Mouse (Mus musculus) forebrain, embryonic 11.5 days (tissue): ENCODE data around the gene Adamts4. TPM values are rescaled to one million over a fixed set of nuclear protein-coding genes. Genes with fewer than 3 reads are reported as not detected.

ENCODE experiments used
- ATAC-seq: fragments of 200-750 bp; cut with Nextera tagmentation; replicated peaks from 2 replicates; pipeline ENCODE4 v1.8.0; 2017; ENCODE audit warnings: moderate TSS enrichment; ENCODE audit not compliant: low FRiP score
- DNase-seq: peaks from one replicate; pipeline ENCODE4 v3.0.0-alpha.2; 2017; ENCODE audit warnings: low spot score
- H3K27ac ChIP-seq: fragments of 300-500 bp; sonication (generic); 2 replicates; pipeline ENCODE4 v1.5.1; 2014; ENCODE audit warnings: low read depth, low read length
- H3K27me3 ChIP-seq: fragments of 300-500 bp; sonication (generic); 2 replicates; pipeline ENCODE4 v1.6.1; 2014; ENCODE audit warnings: mild to moderate bottlenecking, low read length, mixed read lengths; ENCODE audit not compliant: control insufficient read depth, insufficient read depth
- H3K36me3 ChIP-seq: fragments of 300-500 bp; sonication (generic); 2 replicates; pipeline ENCODE4 v1.6.1; 2014; ENCODE audit warnings: mild to moderate bottlenecking, low read length, moderate library complexity, mixed read lengths; ENCODE audit not compliant: control insufficient read depth, insufficient read depth
- H3K4me1 ChIP-seq: fragments of 300-500 bp; sonication (generic); replicated peaks from 2 replicates; pipeline ENCODE4 v1.6.1; 2014; ENCODE audit warnings: low read length, mixed read lengths; ENCODE audit not compliant: control insufficient read depth, insufficient read depth
- H3K4me2 ChIP-seq: fragments of 300-500 bp; sonication (generic); 2 replicates; pipeline ENCODE4 v1.6.1; 2014; ENCODE audit warnings: low read depth, mild to moderate bottlenecking, low read length, moderate library complexity, mixed read lengths; ENCODE audit not compliant: severe bottlenecking
- H3K4me3 ChIP-seq: fragments of 300-500 bp; sonication (generic); 2 replicates; pipeline ENCODE4 v1.5.1; 2014; ENCODE audit warnings: low read depth, low read length
- H3K9ac ChIP-seq: fragments of 300-500 bp; sonication (generic); 2 replicates; pipeline ENCODE4 v1.6.1; 2014; ENCODE audit warnings: low read length
- H3K9me3 ChIP-seq: fragments of 300-500 bp; sonication (generic); 2 replicates; pipeline ENCODE4 v1.6.1; 2016; ENCODE audit warnings: low read length, mixed read lengths; ENCODE audit not compliant: control insufficient read depth
- WGBS: fragments of 180-500 bp; shearing (Covaris S2); extraction: QIAGEN DNeasy Blood & Tissue Kit; methylation state at CpG from one replicate; pipeline ENCODE4 v1.1.7; 2014; 5-methylcytosine and 5-hydroxymethylcytosine counted together
- polyA plus RNA-seq: library from polyadenylated mRNA; unstranded; fragments of >200 nt; fragmentation: Nextera tagmentation; extraction: Ambion mirVana; gene quantifications from 2 replicates; pipeline ENCODE4 v1.2.1, GENCODE M21; 2014

Adamts4 gene
- polyA plus RNA-seq, 1 experiment from 2014 or later = 7.1 TPM

DNA sequence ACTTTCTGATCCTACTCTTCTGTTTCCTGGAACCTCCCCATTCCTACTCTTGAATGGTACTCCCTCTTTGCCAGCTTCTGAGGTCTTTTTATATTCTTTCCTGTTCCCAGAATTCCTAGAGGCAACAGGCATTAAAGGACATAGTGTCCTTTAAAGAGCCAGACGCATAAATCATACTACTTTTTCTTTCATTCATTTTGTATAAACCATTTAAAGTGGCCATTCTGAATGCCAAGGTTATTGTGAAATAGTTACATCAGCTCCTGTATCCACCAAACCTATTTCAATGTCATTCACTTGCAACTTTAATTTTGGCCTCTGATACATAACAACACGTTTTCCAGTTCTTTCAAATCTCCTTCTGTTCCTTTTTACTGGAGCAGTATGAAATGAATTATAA is 59.1 kb downstream of the Adamts4 start:
- H3K27me3 ChIP-seq = no peaks in the 10 kb centered on the region
- no peak overlapping the region for H3K4me3 ChIP-seq
- H3K36me3 ChIP-seq = no peaks in the 10 kb centered on the region
- DNase-seq (no peak), ATAC-seq (no peak)
- H3K9ac ChIP-seq = no peak overlapping the region
- no peaks in the 10 kb centered on the region for H3K4me1 ChIP-seq
- H3K9me3 ChIP-seq = no peaks in the 10 kb centered on the region
- 71% methylated on average over 2 of the region's 2 CpGs for WGBS
- no peak overlapping the region for H3K27ac ChIP-seq
- no peak overlapping the region for H3K4me2 ChIP-seq

Other genes starting within 250 kb of the Adamts4 start
- gene Fcgr4, start 231.5 kb upstream of the Adamts4 start, polyA plus RNA-seq = 0.21 and 0.35 TPM in 2 replicates
- 4.3 TPM in 2 replicates for gene Fcgr3, start 185.5 kb upstream of the Adamts4 start, polyA plus RNA-seq
- gene Cfap126, start 136.5 kb upstream of the Adamts4 start, polyA plus RNA-seq = 1.5 and 2.9 TPM in 2 replicates
- gene Sdhc, start 99.8 kb upstream of the Adamts4 start, polyA plus RNA-seq = 272 and 277 TPM in 2 replicates
- gene Mpz, start 99.7 kb upstream of the Adamts4 start, polyA plus RNA-seq = 0.13 TPM in 1 of 2 replicates, not detected in the other
- gene Pcp4l1, start 54.2 kb upstream of the Adamts4 start, polyA plus RNA-seq = 7.3 and 8.2 TPM in 2 replicates
- gene Nr1i3, start 36.5 kb upstream of the Adamts4 start, polyA plus RNA-seq = 0.17 and 0.23 TPM in 2 replicates
- 31.6 and 39.2 TPM in 2 replicates for gene Tomm40l, start 27.9 kb upstream of the Adamts4 start, polyA plus RNA-seq
- 1.6 and 1.9 TPM in 2 replicates for gene Apoa2, start 25.4 kb upstream of the Adamts4 start, polyA plus RNA-seq
- gene Fcer1g, start 16.1 kb upstream of the Adamts4 start, polyA plus RNA-seq = 18.4 and 18.6 TPM in 2 replicates
- gene Ndufs2, start 967 bp downstream of the Adamts4 start, polyA plus RNA-seq = 257 and 264 TPM in 2 replicates
- gene B4galt3, start 19.9 kb downstream of the Adamts4 start, polyA plus RNA-seq = 72.3 and 75.5 TPM in 2 replicates
- 66.3 and 67.6 TPM in 2 replicates for gene Ppox, start 30.8 kb downstream of the Adamts4 start, polyA plus RNA-seq
- gene Usp21, start 37.6 kb downstream of the Adamts4 start, polyA plus RNA-seq = 110 and 114 TPM in 2 replicates
- 92.4 and 97.5 TPM in 2 replicates for gene Ufc1, start 44.6 kb downstream of the Adamts4 start, polyA plus RNA-seq
- 46.5 and 46.7 TPM in 2 replicates for gene Dedd, start 78.7 kb downstream of the Adamts4 start, polyA plus RNA-seq
- 31.7 and 35.6 TPM in 2 replicates for gene Nit1, start 95.2 kb downstream of the Adamts4 start, polyA plus RNA-seq
- 58.4 and 65.7 TPM in 2 replicates for gene Pfdn2, start 95.2 kb downstream of the Adamts4 start, polyA plus RNA-seq
- gene Klhdc9, start 110.4 kb downstream of the Adamts4 start, polyA plus RNA-seq = 1.7 and 2.3 TPM in 2 replicates
- 0.90 and 1.2 TPM in 2 replicates for gene Nectin4, start 119.7 kb downstream of the Adamts4 start, polyA plus RNA-seq
- gene Arhgap30, start 138.5 kb downstream of the Adamts4 start, polyA plus RNA-seq = 0.49 and 0.53 TPM in 2 replicates
- 152 and 170 TPM in 2 replicates for gene Usf1, start 160.9 kb downstream of the Adamts4 start, polyA plus RNA-seq
- 4.1 and 5.6 TPM in 2 replicates for gene Tstd1, start 168.5 kb downstream of the Adamts4 start, polyA plus RNA-seq
- 12.8 and 13.4 TPM in 2 replicates for gene F11r, start 187.1 kb downstream of the Adamts4 start, polyA plus RNA-seq